Mouse (Mus musculus) ES-Bruce4 (cell line): ENCODE measurements around the gene Tpp1. TPM values are rescaled to one million over a fixed set of nuclear protein-coding genes. Genes with fewer than 3 reads are reported as not detected.

ENCODE experiments used
- H3K27ac ChIP-seq: 2 replicates; pipeline ENCODE4 v1.5.1; 2012; ENCODE audit warnings: low read length, inconsistent platforms; ENCODE audit not compliant: insufficient read depth
- H3K27me3 ChIP-seq: 2 replicates; pipeline ENCODE4 v1.6.1; 2012; ENCODE audit warnings: mild to moderate bottlenecking, low read length, inconsistent platforms; ENCODE audit not compliant: control insufficient read depth, poor library complexity, insufficient read depth, severe bottlenecking
- H3K36me3 ChIP-seq: 2 replicates; pipeline ENCODE4 v1.6.1; 2012; ENCODE audit warnings: inconsistent platforms, mild to moderate bottlenecking, low read length, moderate library complexity; ENCODE audit not compliant: control insufficient read depth, poor library complexity, insufficient read depth, severe bottlenecking
- H3K4me1 ChIP-seq: one replicate; pipeline ENCODE4 v1.8.1; 2011; ENCODE audit warnings: low read length; ENCODE audit not compliant: control insufficient read depth, insufficient read depth
- H3K4me3 ChIP-seq: 2 replicates; pipeline ENCODE4 v1.5.1; 2011; ENCODE audit warnings: low read depth, mild to moderate bottlenecking, low read length
- H3K9ac ChIP-seq: 2 replicates; pipeline ENCODE4 v1.6.1; 2012; ENCODE audit warnings: low read depth, mild to moderate bottlenecking, inconsistent platforms; ENCODE audit not compliant: poor library complexity, severe bottlenecking
- H3K9me3 ChIP-seq: replicated peaks from 2 replicates; pipeline ENCODE4 v1.6.1; 2012; ENCODE audit warnings: mild to moderate bottlenecking, low read length, inconsistent platforms; ENCODE audit not compliant: control insufficient read depth, poor library complexity, insufficient read depth, severe bottlenecking
- CTCF ChIP-seq: IDR thresholded peaks from one replicate; pipeline ENCODE4 v1.8.1; 2011; ENCODE audit warnings: low read depth, low read length
- EP300 ChIP-seq: IDR thresholded peaks from 2 replicates; pipeline ENCODE4 v1.6.1; 2011; ENCODE audit warnings: low read depth, low read length; ENCODE audit not compliant: insufficient read depth
- POLR2A ChIP-seq: IDR thresholded peaks from one replicate; pipeline ENCODE4 v1.8.1; 2011; ENCODE audit warnings: low read length; ENCODE audit not compliant: insufficient read depth
- polyA plus RNA-seq: library from polyadenylated mRNA; stranded (reverse); fragments of >200 nt; gene quantifications from 2 replicates; pipeline ENCODE4 v1.2.4, GENCODE M21; 2011; ENCODE audit warnings: low read depth; ENCODE audit not compliant: missing spikeins, insufficient read depth, insufficient read length

The Tpp1 gene
- polyA plus RNA-seq, 1 experiment = 68.2 TPM

DNA sequence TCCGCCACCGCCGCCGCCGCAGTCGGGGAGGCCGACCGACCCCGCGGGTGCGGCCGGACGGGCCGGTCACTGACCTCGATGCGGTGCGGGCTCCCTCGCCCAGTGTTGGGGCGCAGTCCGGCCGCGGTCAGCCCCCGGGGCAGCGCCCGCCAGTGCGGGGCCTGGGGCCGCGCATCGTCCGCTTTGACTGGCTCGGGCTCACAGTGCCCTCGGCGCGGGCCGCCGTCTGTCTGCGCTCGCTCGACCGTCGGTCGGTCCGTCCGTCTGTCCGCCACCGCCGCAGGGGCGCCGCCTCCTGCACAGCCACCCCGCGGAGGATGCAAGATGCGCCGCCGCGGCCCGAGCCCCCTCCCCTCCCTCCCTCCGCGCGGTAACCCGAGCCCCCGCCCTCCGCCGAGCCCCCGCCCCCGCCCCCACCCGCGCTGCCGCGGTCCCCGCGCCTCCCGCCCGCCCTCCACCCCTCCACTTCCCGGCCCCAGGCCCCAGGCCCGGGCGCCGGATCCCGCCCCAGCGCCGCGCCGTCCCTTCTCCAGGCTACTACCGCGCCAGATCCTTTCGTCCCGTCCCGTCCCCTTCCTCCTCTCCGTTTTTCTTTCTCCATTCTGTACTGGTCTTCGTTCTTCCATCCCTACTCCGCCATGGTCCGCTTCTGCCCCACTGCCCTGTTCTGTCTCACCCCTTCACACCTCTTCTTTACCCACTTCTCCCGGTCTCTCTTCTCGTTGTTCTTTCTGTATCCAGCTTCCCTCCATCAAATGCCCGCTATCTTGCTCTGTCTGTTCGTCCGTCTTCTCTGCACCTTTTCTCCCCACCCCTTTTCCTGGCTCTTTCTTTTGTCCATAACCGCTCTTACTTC is 35.5 kb upstream of the Tpp1 start, which contains the start of gene Dchs1:
Gene Dchs1 (minus strand): TSS at position 370 of the 856 bp plus-strand sequence.
- peak within 1 kb of the TSS; percentile 58 for H3K4me3 ChIP-seq
- TF ChIP-seq EP300 (no peak), CTCF (no peak), POLR2A (no peak)
- H3K27ac ChIP-seq = no peak within 1 kb of the TSS
- H3K9me3 ChIP-seq = 0 out of 2 replicates have a peak, but pooled peaks cover 4% of the 10 kb centered on the region
- no peaks in the 10 kb centered on the region for H3K36me3 ChIP-seq
- H3K9ac ChIP-seq = peak within 1 kb of the TSS; percentile 63
- H3K27me3 ChIP-seq = peaks cover 18% of the 10 kb centered on the region
- peaks cover 3% of the 10 kb centered on the region for H3K4me1 ChIP-seq

DNA sequence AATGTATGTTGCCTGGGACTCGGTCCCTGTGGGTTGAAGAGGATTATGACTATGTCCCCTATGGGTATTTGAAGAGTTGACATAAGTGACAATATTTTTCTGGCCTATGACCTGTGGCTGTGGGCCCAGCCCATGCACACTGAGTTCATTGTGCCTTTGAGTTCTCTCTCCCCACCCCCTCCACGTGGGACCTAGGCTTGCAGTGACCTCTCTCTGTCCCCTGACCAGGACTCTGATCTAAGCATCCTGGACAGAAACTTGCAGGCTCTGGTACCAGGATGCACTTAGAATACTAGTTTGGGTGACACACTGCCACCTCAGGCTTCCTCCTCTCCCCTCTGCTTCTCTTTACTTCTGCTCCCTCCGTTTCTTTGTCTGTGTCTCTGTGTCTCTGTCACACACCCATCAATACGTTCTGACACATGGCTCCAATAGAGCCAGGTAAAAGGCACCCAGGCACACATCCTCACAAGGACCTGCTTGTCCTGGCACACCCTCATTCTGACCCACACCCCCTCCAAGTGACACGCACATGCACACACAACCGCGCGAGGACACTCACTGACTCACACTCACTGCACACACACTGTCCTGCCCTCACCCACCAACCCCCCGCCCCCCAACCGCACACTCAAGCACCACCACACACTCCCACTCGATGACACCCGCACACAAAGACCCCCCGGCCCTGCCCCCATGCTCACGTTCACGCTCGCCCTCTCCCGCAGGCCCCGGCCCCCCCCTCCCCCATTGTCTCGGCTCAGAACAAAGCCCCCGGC is 34.7 kb upstream of the Tpp1 start:
- Histone ChIP-seq H3K27me3 (peaks cover 18% of the 10 kb centered on the region), H3K27ac (no peak overlapping the region), H3K4me3 (peak overlapping the region; percentile 58; the same call in 1 of the 2 replicates), H3K4me1 (peaks cover 3% of the 10 kb centered on the region), H3K9me3 (0 out of 2 replicates have a peak, but pooled peaks cover 4% of the 10 kb centered on the region), H3K9ac (peak overlapping the region; percentile 63), H3K36me3 (no peaks in the 10 kb centered on the region)
- no peak for TF ChIP-seq POLR2A
- TF ChIP-seq EP300 = no peak
- no peak for TF ChIP-seq CTCF

DNA sequence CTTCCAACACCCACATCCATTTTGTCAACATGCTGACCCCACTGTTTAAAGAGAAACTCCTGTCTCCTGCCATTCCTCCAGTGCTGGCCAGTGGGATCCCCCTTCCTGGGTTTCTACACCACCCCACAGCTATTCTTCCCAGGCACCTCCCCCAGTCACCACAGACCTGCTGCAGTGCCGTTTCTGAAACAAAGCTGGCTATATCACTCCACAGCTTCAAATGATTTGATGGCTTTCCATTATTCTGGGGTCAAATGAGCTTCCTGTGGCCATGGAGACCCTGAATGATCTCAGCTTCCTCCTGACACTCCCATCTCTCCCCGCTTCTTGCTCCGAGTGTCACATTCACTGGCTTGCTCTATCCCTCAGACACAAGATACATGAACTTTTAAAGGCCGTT is 32.5 kb upstream of the Tpp1 start:
- Histone ChIP-seq H3K4me3 (no peak overlapping the region), H3K27ac (no peak overlapping the region), H3K36me3 (no peaks in the 10 kb centered on the region), H3K9ac (no peak overlapping the region), H3K9me3 (no peaks in the 10 kb centered on the region), H3K27me3 (peaks cover 17% of the 10 kb centered on the region), H3K4me1 (peaks cover 3% of the 10 kb centered on the region)
- TF ChIP-seq CTCF (no peak), EP300 (no peak), POLR2A (no peak)

DNA sequence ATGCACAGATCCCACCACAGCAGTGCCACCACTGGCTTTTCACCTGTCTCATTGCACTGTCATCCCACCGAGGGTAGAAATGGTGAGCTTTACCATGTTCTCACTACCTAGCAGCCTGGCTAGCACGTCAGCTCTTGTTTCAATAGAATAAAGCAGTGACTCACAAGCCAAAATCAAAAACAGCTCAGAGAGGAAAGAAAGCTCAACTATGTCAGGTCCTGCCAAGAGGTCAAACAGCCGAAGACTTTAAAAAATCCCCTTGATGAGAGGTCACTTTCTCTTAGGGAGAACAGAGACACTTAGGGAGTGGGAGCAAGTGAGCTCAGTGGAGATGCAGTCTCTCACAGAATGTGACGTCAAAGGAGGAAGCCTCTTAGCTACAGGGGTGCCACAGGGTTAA is 31.8 kb upstream of the Tpp1 start:
- Histone ChIP-seq H3K9ac (no peak overlapping the region), H3K4me1 (peaks cover 3% of the 10 kb centered on the region), H3K36me3 (no peaks in the 10 kb centered on the region)

DNA sequence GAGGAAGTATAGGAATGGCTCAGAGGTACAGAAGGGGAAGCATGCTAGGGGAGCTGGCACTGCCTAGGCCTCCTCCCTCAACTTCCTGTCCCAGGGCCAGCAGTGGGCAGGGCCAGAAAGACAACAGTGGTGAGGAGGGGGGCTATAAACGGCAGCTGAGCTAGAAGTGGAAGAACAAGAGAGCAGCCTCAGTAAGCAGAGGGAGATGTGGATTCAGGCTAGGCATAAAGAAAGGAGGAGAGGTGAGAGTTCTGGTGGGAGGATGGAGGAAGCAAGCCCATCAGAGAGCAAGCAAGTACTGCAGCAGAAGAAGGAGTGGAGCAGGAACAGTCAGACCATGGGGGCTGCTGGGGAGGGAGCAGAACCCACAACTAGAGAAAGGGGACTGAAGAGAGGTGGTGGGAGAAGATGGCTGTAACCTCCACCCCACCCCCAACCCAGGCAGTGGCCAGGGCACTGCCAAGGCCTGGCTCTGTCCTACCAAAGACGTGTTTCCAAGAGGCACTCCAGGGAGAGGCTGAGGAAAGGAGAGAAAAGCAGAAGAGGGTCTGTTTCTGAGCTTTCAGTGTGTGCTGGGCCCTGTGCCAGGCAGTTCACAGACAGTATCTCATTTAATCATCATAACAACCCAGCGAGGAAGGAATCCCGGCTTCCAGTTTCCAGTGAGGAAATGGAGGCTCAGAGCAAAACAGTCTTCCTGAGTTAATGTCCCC is 26.7 kb upstream of the Tpp1 start:
- Histone ChIP-seq H3K27ac (no peak overlapping the region), H3K9ac (no peak overlapping the region), H3K27me3 (no peaks in the 10 kb centered on the region), H3K9me3 (no peaks in the 10 kb centered on the region), H3K36me3 (no peaks in the 10 kb centered on the region), H3K4me1 (no peaks in the 10 kb centered on the region), H3K4me3 (no peak overlapping the region)
- no peak for TF ChIP-seq EP300

More for the DNA sequence above, 31.8 kb upstream of the Tpp1 start:
- Histone ChIP-seq H3K27ac (no peak overlapping the region), H3K27me3 (peaks cover 15% of the 10 kb centered on the region), H3K4me3 (no peak overlapping the region), H3K9me3 (no peaks in the 10 kb centered on the region)
- TF ChIP-seq EP300 (no peak), POLR2A (no peak), CTCF (no peak)
